Mouse (Mus musculus) midbrain, embryonic 10.5 days (tissue): ENCODE results near the gene Wt1. TPM values are rescaled to one million over a fixed set of nuclear protein-coding genes. Genes with fewer than 3 reads are reported as not detected.
A peak's percentile ranks its signal among the peaks of the same experiment; 100 is the strongest.

ENCODE experiments used
- DNase-seq: peaks from one replicate; pipeline ENCODE4 v3.0.0-alpha.2; 2017; ENCODE audit warnings: low spot score
- H3K27ac ChIP-seq: fragments of 300-500 bp; sonication (generic); replicated peaks from 2 replicates; pipeline ENCODE4 v1.5.1; 2016; ENCODE audit warnings: mild to moderate bottlenecking
- H3K27me3 ChIP-seq: fragments of 300-500 bp; sonication (generic); 2 replicates; pipeline ENCODE4 v1.6.1; 2016; ENCODE audit warnings: low read depth, mild to moderate bottlenecking; ENCODE audit not compliant: poor library complexity, severe bottlenecking
- H3K36me3 ChIP-seq: fragments of 300-500 bp; sonication (generic); 2 replicates; pipeline ENCODE4 v1.6.1; 2016; ENCODE audit warnings: mild to moderate bottlenecking, moderate library complexity
- H3K4me1 ChIP-seq: fragments of 300-500 bp; sonication (generic); 2 replicates; pipeline ENCODE4 v1.6.1; 2016
- H3K4me3 ChIP-seq: fragments of 300-500 bp; sonication (generic); 2 replicates; pipeline ENCODE4 v1.5.1; 2016; ENCODE audit warnings: mild to moderate bottlenecking, moderate library complexity
- H3K9me3 ChIP-seq: fragments of 300-500 bp; sonication (generic); replicated peaks from 2 replicates; pipeline ENCODE4 v1.6.1; 2016; ENCODE audit warnings: mild to moderate bottlenecking
- WGBS: fragments of 180-500 bp; shearing (Covaris S2); methylation state at CpG from one replicate; pipeline ENCODE4 v1.1.7; 2016; 5-methylcytosine and 5-hydroxymethylcytosine counted together
- polyA plus RNA-seq: library from polyadenylated mRNA; unstranded; fragments of >200 nt; fragmentation: Nextera tagmentation; extraction: Ambion mirVana; gene quantifications from 2 replicates; pipeline ENCODE4 v1.2.1, GENCODE M21; 2016

The Wt1 gene
- polyA plus RNA-seq, 1 experiment from 2014 or later, result not detected

DNA sequence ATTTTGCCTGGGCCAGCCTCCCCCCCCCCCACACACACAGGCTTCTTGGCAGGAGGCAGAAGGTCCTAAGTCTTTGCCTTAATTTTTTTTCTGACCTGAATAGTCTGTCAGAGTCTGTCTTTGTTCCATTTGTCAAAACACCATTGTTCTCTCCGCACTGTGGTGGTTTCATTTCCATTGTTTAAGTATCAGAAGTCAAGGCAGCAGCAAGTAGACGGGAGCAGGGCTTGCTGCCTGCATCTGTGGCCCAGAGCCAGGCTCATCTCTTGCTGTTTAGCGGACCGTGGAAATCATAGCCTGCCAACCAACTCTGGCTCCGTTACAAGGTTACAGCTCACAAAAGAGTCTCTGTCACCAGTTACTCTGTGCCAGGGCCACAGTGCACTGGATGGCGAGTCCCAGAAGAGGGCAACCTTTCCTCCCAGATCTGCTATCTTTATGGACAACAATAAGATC lies 17.6 kb upstream of the Wt1 start:
- 20% methylated on average over 6 of the region's 6 CpGs for WGBS
- DNase-seq, result peak; percentile 55

DNA sequence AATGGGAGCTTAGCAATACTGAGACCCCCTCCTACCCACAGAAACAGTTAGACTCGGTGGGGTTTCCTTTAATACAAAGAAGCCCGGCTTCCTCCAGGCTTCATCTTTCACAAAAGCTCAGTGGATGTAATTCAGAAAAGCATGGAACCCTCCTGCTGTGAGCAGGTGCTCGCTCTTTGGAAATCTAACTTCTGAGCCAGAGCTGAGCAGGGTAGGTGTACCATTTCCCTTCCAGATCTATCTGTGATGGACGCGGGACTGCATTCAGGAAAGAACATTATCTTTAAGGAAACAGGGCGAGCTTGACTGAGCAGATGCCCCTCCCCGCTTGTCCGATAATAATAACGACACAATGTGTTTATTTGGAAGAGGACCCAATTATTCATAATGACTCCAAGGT lies 12.3 kb upstream of the Wt1 start:
- H3K36me3 ChIP-seq, result no peaks in the 10 kb centered on the region
- H3K4me3 ChIP-seq, result no peak overlapping the region
- no peaks in the 10 kb centered on the region for H3K9me3 ChIP-seq
- H3K4me1 ChIP-seq, result peaks cover 14% of the 10 kb centered on the region
- DNase-seq, result no peak
- peaks cover 83% of the 10 kb centered on the region for H3K27me3 ChIP-seq
- H3K27ac ChIP-seq, result no peak overlapping the region
- 11% methylated on average over 9 of the region's 9 CpGs for WGBS

More for the DNA sequence above, 17.6 kb upstream of the Wt1 start:
- Histone ChIP-seq H3K36me3 (no peaks in the 10 kb centered on the region), H3K27me3 (peaks cover 31% of the 10 kb centered on the region), H3K4me3 (no peak overlapping the region), H3K4me1 (peaks cover 7% of the 10 kb centered on the region), H3K27ac (no peak overlapping the region), H3K9me3 (no peaks in the 10 kb centered on the region)

DNA sequence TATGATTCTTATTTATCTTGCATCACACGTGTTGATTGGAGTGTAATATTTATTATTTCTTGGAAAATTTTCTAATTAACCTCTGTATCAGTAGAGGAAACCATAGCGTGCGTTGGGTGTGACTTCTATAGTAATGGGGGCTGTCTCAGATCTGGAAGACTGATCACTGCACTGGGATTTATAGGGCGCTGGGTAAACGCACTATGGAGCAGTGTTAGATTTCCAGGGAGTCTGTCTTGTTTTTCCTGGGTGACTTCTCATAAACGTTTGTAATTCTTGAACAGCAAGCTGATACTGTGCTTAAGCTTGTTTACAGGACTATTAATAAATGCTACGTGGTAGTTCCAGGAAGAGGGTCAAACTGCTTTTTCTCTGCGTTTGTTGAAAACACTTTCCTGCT lies 8.7 kb upstream of the Wt1 start:
- 75% methylated on average over 8 of the region's 8 CpGs for WGBS
- H3K4me3 ChIP-seq, result no peak overlapping the region
- peaks cover 16% of the 10 kb centered on the region for H3K4me1 ChIP-seq
- H3K27me3 ChIP-seq, result peaks cover 99% of the 10 kb centered on the region
- no peak for DNase-seq
- no peaks in the 10 kb centered on the region for H3K36me3 ChIP-seq
- H3K9me3 ChIP-seq, result no peaks in the 10 kb centered on the region
- H3K27ac ChIP-seq, result no peak overlapping the region

DNA sequence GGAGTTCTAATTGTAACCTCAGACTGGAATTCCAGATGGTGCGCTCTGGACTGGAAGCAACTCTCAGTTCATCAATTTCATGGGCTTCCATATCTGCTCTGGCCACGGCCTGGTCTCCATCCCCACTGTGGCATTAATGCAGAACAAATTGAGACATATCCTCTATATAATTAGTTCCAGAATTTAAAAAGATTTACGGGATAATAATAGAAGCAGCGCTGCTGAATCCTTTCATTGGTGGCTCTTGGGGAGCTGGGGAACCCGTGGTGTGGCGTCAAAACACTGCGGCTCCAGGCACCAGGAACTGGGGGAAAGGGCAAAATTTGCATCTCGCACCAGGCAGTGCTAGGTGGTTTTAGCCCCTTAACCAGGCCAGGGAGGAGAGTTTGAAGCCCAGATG lies 4.1 kb upstream of the Wt1 start:
- H3K27ac ChIP-seq, result no peak overlapping the region
- H3K9me3 ChIP-seq, result no peaks in the 10 kb centered on the region
- peaks cover 100% of the 10 kb centered on the region for H3K27me3 ChIP-seq
- no peak overlapping the region for H3K4me3 ChIP-seq
- DNase-seq, result peak; percentile 34
- H3K36me3 ChIP-seq, result no peaks in the 10 kb centered on the region
- peaks cover 22% of the 10 kb centered on the region for H3K4me1 ChIP-seq
- under 1% methylated on average over 8 of the region's 8 CpGs for WGBS

DNA sequence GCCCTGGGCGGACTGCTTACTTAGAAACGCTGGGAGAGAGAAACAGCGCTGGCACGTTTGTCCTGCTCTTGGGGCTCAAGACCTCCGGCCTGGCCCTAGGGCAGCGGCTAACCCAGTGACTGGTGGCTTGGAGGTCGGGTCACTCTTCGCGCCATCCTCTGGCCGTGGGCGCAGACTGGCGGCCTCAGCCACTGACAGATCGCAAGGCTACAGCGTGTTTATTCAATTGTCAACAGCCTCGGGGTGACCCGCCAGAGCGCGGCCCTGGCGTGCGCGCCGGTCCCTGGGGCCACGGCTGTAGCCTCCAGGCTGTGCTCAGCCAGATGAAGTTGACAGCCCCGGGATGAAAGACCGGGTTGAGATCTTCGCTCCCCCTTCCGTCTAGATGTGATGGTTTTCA lies 3.4 kb upstream of the Wt1 start:
- Histone ChIP-seq H3K4me3 (peak overlapping the region; percentile 31), H3K27ac (no peak overlapping the region)
- peak; percentile 67 for DNase-seq

DNA sequence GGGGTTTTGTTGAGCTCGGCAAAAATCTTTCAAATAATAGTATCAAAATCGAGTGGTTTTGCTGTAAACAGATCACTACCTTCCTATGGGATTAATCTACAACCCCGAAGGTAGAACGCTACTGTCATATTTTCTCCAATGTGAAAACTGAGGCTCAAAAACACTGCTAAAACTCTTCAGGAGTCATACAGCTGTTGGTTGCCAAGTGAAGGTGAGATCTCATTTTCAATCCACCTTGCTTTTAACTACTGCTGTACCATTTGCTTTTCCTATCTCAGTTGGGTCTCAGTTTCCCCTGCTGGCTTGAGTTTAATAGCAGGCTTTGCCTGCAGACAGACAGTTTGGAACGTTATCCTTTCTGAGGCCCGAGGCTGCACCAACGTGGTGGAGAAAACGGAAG lies 2.9 kb upstream of the Wt1 start:
- Histone ChIP-seq H3K27me3 (peaks cover 100% of the 10 kb centered on the region), H3K4me3 (no peak overlapping the region), H3K9me3 (no peaks in the 10 kb centered on the region), H3K27ac (no peak overlapping the region), H3K4me1 (peaks cover 31% of the 10 kb centered on the region), H3K36me3 (no peaks in the 10 kb centered on the region)
- 1% methylated on average over 8 of the region's 8 CpGs for WGBS
- no peak for DNase-seq

More for the DNA sequence above, 3.4 kb upstream of the Wt1 start:
- Histone ChIP-seq H3K36me3 (no peaks in the 10 kb centered on the region), H3K27me3 (peaks cover 100% of the 10 kb centered on the region), H3K4me1 (peaks cover 28% of the 10 kb centered on the region), H3K9me3 (no peaks in the 10 kb centered on the region)
- under 1% methylated on average over 27 of the region's 27 CpGs for WGBS

DNA sequence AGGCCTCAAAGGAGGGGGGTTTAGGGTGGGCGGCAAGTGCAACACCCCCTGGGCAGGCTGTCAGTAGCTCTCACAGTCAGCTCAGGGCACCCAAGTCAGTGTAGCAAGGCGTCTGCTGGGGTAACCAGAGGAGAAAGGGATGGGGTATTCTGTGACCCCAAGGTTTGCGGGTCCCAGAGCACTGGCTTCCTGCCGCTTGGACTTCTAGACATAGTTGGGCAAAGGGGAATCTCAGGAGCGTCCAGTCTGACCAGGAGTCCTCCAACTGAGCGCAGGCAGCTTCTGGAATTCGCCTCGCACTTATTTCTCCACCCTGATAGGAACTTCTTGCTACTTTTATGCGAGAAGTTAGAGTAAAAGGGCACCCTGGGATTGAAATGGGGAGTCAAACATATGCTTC lies 2.4 kb upstream of the Wt1 start:
- Histone ChIP-seq H3K27ac (no peak overlapping the region), H3K4me1 (peaks cover 31% of the 10 kb centered on the region), H3K4me3 (no peak overlapping the region), H3K9me3 (no peaks in the 10 kb centered on the region), H3K36me3 (no peaks in the 10 kb centered on the region), H3K27me3 (peaks cover 100% of the 10 kb centered on the region)
- peak; percentile 44 for DNase-seq
- under 1% methylated on average over 9 of the region's 9 CpGs for WGBS

DNA sequence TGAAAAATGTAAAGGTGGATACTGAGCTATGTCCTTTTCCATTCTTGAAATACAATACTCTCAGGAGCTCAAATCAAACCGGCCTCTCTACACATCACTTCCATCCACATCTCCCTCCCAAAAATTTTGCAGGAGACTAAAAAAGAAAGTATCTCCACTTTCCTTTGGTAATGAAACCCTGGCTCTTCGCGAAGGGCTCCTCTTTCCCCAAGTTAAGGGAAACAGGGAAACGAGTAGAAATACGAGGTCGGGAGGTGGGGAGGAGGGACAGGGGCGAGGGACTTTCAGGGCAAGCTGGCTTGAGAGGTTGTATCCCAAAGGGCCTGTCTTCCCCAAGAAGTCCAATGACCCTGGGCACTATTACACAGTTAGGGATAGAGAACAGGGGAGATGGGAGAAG lies 1.9 kb upstream of the Wt1 start:
- no peak for DNase-seq

DNA sequence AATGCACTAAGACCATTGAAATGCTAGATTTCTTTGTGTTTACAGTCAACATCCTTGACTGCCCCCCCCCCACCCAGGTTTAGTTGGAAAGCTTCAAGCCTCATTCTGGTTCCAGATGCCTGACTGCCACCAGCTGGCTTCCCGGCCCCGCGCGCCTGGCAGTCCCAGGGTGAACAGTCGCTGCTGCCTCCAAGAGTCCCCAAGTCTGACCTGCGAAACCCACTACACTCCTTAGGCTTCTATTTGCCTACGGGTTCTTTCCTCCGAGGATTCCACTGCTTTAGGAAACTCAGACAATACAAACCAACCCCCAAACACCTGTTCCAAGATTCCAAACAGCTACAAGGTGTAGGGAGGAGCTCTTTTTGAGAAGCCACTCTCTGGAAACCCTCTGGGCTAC lies 1.1 kb upstream of the Wt1 start:
- no peak overlapping the region for H3K27ac ChIP-seq
- H3K27me3 ChIP-seq, result peaks cover 100% of the 10 kb centered on the region
- peak; percentile 49 for DNase-seq
- WGBS, result 2% methylated on average over 8 of the region's 8 CpGs
- H3K4me3 ChIP-seq, result no peak overlapping the region
- H3K9me3 ChIP-seq, result no peaks in the 10 kb centered on the region
- H3K36me3 ChIP-seq, result no peaks in the 10 kb centered on the region
- H3K4me1 ChIP-seq, result peaks cover 32% of the 10 kb centered on the region

More for the DNA sequence above, 1.9 kb upstream of the Wt1 start:
- Histone ChIP-seq H3K4me1 (peaks cover 31% of the 10 kb centered on the region), H3K9me3 (no peaks in the 10 kb centered on the region), H3K27ac (no peak overlapping the region), H3K36me3 (no peaks in the 10 kb centered on the region), H3K4me3 (no peak overlapping the region), H3K27me3 (peaks cover 100% of the 10 kb centered on the region)
- WGBS, result 0% methylated on average over 7 of the region's 7 CpGs

DNA sequence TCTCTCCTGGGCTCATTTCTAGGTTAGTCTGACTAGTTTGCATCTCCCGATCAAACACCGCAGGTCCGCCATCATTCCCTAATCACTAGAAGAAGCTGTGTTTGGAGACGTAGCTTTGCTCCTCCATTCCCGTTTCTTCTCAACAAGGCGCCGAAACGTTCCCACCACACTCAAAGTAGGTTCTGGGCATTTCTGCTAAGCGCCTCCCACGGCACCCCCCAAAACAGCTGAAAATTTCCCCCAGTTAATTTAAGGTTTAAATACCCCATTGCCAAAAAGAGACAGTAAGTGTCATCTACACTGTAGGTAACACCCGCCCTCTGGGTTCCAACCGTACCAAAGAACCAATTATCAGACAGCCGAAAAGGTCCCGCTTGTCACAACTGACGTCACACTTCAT lies 688 bp upstream of the Wt1 start:
- Histone ChIP-seq H3K27ac (no peak overlapping the region), H3K36me3 (no peaks in the 10 kb centered on the region), H3K4me3 (no peak overlapping the region), H3K4me1 (peaks cover 36% of the 10 kb centered on the region), H3K9me3 (no peaks in the 10 kb centered on the region), H3K27me3 (peaks cover 100% of the 10 kb centered on the region)
- no peak for DNase-seq
- WGBS, result 2% methylated on average over 15 of the region's 15 CpGs

DNA sequence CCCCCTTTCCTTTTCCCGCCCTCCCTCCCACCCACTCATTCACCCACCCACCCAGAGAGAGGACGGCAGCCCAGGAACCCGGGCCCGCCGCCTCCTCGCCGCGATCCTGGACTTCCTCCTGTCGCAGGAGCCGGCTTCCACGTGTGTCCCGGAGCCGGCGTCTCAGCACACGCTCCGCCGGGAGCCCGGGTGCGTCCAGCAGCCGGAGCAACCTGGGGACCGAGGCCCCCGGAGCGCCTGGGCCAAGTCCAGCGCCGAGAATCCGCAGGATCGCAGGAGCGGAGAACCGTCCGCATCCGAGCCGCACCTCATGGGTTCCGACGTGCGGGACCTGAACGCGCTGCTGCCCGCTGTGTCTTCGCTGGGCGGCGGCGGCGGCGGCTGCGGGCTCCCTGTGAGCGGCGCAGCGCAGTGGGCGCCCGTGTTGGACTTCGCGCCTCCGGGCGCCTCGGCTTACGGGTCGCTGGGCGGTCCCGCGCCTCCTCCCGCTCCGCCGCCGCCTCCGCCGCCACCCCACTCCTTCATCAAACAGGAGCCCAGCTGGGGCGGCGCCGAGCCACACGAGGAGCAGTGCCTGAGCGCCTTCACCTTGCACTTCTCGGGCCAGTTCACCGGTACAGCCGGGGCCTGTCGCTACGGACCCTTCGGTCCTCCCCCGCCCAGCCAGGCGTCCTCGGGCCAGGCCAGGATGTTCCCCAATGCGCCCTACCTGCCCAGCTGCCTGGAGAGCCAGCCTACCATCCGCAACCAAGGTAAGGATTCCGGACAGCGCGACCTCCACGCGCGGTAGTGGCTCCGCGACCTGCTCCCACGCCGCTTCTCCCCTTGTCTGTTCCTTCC lies 582 bp downstream of the Wt1 start:
- under 1% methylated on average over 86 of the region's 92 CpGs for WGBS
- Histone ChIP-seq H3K4me3 (peak overlapping the region; percentile 39), H3K36me3 (no peaks in the 10 kb centered on the region), H3K27ac (no peak overlapping the region), H3K4me1 (peaks cover 39% of the 10 kb centered on the region), H3K9me3 (no peaks in the 10 kb centered on the region), H3K27me3 (peaks cover 100% of the 10 kb centered on the region)
- DNase-seq, result peak; percentile 72

DNA sequence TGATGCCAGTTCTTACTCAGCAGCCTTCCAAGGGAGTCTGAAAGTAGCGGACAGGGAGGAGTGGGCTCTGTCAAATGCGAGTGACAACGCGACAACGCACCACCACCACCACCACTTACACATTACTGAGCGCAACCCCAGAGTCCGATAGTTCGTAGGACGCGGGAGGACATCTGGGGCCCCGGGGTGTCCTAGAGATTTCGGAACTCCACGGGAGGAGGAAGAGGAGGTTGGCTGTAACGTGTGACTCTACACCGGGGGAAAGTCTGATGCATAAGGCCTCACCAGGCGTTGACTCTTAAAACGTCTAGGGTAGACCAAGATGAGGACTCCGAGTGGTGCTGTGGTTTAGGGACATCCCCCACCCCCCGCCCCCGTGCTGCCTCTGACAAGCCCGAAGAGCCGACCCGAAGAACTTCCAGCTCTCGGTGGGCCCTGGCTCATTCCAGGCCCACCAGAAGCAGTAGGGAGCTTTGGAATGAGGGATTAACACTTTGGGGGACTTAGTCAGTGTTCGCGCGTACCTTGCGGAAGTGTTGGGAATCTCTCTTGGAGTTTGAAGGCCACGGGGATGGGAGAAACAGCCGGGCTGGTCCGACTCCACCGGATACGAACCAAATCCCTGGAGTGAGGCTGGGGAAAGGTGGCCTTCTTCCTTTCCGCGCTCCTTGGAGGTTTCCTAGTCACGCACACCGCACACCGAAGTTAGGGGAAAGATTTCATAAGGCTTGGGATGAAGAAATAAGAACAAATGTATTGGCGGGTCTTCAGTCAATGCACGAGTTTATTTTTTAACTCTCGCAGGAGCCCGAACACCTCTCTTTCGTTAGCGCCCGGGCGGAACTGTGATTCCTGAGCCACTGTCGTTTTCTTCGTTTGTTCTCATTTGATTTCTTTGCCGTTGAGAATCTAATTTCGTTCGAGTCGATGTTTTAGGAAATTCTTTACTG lies 1.5 kb downstream of the Wt1 start:
- H3K4me3 ChIP-seq, result peak overlapping the region; percentile 39
- H3K27me3 ChIP-seq, result peaks cover 100% of the 10 kb centered on the region
- H3K9me3 ChIP-seq, result no peaks in the 10 kb centered on the region
- no peaks in the 10 kb centered on the region for H3K36me3 ChIP-seq
- WGBS, result under 1% methylated on average over 52 of the region's 52 CpGs
- no peak overlapping the region for H3K27ac ChIP-seq
- peak; percentile 61 for DNase-seq
- peaks cover 35% of the 10 kb centered on the region for H3K4me1 ChIP-seq
